Mouse (Mus musculus): ENCODE results near the gene Cd47.

The Cd47 gene

GRCm38 (mm10) chr16:49943726-49944125 is 143.4 kb downstream of the Cd47 start:
- in situ Hi-C loops (cut with MboI; ENCODE audit: low sequenced_read_pairs), result no loop called here

DNA sequence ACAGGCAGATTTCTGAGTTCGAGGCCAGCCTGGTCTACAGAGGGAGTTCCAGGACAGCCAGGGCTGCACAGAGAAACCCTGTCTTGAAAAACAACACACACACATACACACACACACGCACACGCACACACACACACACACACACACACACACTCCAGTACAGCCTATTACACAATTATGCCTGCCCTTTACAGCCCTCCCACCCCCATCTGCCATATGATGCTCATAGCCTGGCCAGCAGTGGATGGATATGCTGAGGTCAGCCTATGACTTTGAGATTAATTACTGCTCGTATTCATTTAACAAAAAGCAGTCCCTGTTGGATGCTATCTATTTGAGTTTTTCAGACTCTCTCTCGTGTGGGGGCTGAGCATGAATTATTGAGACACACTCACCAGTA is 144.8 kb downstream of the Cd47 start:
- in situ Hi-C loops (cut with MboI; ENCODE audit: low sequenced_read_pairs), result no loop called here

DNA sequence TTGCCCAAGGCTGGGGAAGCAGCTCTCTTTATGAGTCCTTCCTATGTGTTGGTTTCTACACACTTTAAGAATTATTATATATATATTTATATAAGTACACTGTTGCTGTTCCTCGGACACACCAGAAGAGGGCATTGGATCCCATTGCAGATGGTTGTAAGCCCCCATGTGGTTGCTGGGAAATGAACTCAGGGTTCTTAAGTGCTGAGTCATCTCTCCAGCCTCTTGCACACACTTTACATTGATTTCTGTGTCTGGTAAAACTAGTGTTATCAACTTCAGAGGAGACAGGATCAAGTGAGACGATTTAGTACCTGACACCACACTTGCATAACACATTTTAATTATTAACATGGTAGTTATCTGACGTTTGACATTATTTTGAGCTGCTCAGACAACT is 146.7 kb downstream of the Cd47 start:
- in situ Hi-C loops (cut with MboI; ENCODE audit: low sequenced_read_pairs), result no loop called here

GRCm38 (mm10) chr16:49947610-49948009 is 147.3 kb downstream of the Cd47 start:
- in situ Hi-C loops (cut with MboI; ENCODE audit: low sequenced_read_pairs), result no loop called here

- in situ Hi-C loops (cut with MboI; ENCODE audit: low sequenced_read_pairs), result no loop called here
These were observed 148.0 kb downstream of the Cd47 start for GRCm38 (mm10) chr16:49948287-49948686.

DNA sequence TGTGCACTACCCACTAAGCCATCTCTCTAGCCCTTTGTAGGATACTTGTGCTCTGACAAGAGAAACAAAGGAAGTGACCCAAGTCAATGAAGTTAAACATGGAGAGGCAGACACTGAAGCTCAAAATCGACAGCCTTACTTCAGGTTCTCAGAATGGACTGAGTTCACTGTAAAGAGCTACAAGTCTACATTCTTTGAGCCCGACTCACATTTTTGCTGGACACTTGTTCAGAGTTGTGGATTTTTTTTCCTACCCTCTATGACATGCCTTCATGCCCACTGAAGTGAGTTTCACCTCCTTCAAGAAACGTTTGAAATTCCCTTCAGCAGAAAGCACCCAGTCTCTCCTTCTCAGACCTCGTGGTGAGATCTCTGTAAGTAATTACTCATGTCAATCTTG is 148.9 kb downstream of the Cd47 start:
- in situ Hi-C loops (cut with MboI; ENCODE audit: low sequenced_read_pairs), result no loop called here

GRCm38 (mm10) chr16:49950340-49950739 is 150.0 kb downstream of the Cd47 start:
- in situ Hi-C loops (cut with MboI; ENCODE audit: low sequenced_read_pairs), result no loop called here

GRCm38 (mm10) chr16:49951288-49951691 is 151.0 kb downstream of the Cd47 start:
- in situ Hi-C loops (cut with MboI; ENCODE audit: low sequenced_read_pairs), result no loop called here

DNA sequence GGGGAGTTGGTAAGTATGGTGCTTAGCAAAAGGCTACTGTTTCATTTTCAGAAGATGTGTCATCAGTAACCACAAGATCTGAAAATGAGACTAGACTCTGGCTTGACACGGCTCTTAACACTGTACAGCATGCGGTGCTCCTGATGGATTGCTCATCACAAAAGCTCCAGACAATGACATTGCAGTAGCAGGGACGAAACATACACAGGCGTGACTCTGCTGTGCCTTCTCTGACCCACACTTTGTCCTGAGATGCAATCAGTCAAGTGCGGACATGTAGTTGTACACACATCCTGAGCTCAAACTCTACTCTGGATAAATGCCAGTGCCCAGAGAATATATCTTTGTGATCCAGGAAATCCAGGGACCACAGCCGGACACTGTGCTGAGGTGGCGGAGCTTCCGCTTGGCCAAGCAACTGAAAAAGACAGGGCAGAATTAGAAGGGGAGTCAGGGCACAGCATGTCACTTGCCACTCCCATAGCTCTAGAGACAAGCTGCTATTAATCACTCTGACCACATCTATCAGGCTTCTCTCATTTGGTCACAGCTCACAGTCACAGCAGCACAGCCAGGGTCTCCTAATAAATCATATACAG is 151.7 kb downstream of the Cd47 start:
- in situ Hi-C loops (cut with MboI; ENCODE audit: low sequenced_read_pairs), result no loop called here

GRCm38 (mm10) chr16:49953817-49954216 is 153.5 kb downstream of the Cd47 start:
- in situ Hi-C loops (cut with MboI; ENCODE audit: low sequenced_read_pairs), result no loop called here

DNA sequence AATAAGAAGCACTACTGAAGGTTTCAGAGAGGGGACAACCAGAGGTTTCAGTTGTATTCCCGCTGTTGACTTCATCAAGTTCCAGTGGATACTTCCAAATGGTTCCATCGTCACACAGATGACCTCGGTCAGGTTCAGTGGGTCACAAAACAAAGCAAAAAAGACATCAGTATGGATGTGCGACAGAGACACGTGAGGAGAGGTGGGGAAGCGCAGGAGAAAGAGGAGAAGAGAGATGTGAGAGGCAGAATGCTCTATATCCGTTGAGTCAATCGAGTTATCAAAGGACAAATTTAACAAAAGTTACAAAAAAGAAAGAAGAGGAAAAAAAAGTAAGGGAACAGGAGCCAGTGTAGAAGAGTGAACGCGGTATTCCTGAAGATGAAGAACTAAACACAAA is 154.6 kb downstream of the Cd47 start:
- in situ Hi-C loops (cut with MboI; ENCODE audit: low sequenced_read_pairs), result no loop called here

DNA sequence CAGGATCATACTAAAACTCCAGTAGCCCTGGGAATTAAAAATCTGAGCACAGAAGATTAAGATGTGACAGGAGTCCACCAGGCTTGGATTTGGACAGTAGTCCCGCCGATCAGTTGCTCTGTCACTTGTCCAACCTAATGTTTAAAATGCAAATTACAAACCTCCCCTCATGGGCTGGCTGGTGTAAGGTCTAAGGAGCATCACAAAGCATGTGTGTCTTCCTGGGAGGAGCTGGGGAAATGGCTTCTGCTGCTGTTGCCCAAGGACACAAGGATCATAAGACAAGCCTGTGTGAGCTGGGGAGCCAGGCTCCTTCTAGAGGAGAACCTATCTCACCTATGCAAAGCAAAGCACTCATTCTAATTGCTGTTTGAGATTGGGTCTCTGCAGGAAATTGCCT is 155.0 kb downstream of the Cd47 start:
- in situ Hi-C loops (cut with MboI; ENCODE audit: low sequenced_read_pairs), result no loop called here

- in situ Hi-C loops (cut with MboI; ENCODE audit: low sequenced_read_pairs), result no loop called here
These were observed 155.6 kb downstream of the Cd47 start for GRCm38 (mm10) chr16:49955952-49956351.

DNA sequence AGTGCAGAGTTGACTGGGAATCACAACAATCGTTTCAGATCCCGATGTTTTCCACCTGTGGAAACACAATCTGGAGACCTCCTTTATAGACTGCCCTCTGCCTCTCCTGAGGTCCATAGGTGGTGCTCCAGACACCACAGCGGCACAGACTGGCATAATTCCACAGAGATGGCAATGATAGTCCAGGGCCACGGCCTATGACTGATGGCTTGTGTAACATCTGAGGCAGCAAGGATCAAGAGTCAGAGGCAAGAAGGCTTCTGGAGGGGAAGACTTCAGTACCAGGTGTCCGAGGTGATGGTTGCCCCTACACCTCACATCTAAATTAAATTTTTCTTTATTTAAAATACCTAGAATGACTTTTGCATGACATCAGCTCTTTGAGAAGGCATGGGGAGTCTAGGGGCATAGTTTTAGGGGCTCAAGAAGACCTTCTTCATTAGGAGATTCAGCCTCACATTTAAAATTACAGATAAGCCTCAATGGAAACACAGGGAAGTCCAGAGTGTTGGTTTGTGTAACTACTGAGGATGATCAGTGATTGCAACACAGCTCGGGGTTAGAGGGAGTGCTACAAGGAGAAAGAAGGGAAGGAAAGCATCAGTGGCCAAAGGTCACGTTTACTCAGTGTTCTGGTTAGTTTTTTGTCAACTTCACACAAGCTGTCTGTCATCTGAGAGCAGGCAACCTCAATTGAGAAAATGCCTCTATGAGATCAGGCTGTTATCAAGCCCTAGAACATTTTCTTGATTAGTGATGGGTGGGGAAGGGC is 156.4 kb downstream of the Cd47 start:
- in situ Hi-C loops (cut with MboI; ENCODE audit: low sequenced_read_pairs), result no loop called here

- in situ Hi-C loops (cut with MboI; ENCODE audit: low sequenced_read_pairs), result no loop called here
These were observed 158.6 kb downstream of the Cd47 start for GRCm38 (mm10) chr16:49958900-49959436.

DNA sequence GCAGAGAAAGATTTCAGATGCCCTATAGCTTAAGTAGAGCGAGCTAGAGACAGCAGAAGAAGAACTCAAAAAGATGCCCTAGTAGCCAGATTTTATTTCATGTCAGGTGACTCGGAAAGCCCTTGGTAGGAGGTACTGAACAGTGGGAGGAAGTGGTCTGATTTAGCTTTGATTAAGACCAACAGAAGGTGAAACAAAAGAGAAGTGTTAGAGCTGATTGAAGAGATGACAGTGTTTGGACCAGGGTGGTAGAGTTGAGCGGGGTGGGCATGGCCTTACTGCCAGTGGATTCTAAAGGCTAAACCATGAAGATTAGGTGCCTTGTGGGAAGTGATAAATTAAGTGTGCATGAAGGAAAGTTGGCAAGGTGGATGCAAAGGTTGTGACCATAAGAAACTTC is 162.0 kb downstream of the Cd47 start:
- in situ Hi-C loops (cut with MboI; ENCODE audit: low sequenced_read_pairs), result no loop called here

GRCm38 (mm10) chr16:49964321-49964986 is 164.1 kb downstream of the Cd47 start:
- in situ Hi-C loops (cut with MboI; ENCODE audit: low sequenced_read_pairs), result no loop called here

Data from CH12F3 (cell line).